Mouse (Mus musculus): Measurements from ENCODE around the gene Ralgds.

- no peak for TF ChIP-seq CTCF (IDR thresholded peaks at IDR 0.05; ENCODE audit: low read depth)
- TF ChIP-seq EP300 (IDR thresholded peaks at IDR 0.05; ENCODE audit: low read depth) = no peak
These were observed 27.8 kb downstream of the Ralgds start for GRCm38 (mm10) chr2:28540587-28541227.
